Mouse (Mus musculus) embryonic facial prominence, embryonic 10.5 days (tissue): ENCODE data around the gene Tmprss11a. TPM values are rescaled to one million over a fixed set of nuclear protein-coding genes. Genes with fewer than 3 reads are reported as not detected.

Experiments
- DNase-seq: peaks from one replicate; pipeline ENCODE4 v3.0.0-alpha.2; 2017; ENCODE audit warnings: low spot score
- H3K27ac ChIP-seq: fragments of 300-500 bp; sonication (generic); replicated peaks from 2 replicates; pipeline ENCODE4 v1.5.1; 2016; ENCODE audit warnings: mild to moderate bottlenecking
- H3K27me3 ChIP-seq: fragments of 300-500 bp; sonication (generic); replicated peaks from 2 replicates; pipeline ENCODE4 v1.6.1; 2016; ENCODE audit warnings: low read depth, mild to moderate bottlenecking; ENCODE audit not compliant: poor library complexity, severe bottlenecking
- H3K36me3 ChIP-seq: fragments of 300-500 bp; sonication (generic); replicated peaks from 2 replicates; pipeline ENCODE4 v1.6.1; 2016; ENCODE audit warnings: mild to moderate bottlenecking, moderate library complexity
- H3K4me1 ChIP-seq: fragments of 300-500 bp; sonication (generic); 2 replicates; pipeline ENCODE4 v1.6.1; 2016
- H3K4me3 ChIP-seq: fragments of 300-500 bp; sonication (generic); 2 replicates; pipeline ENCODE4 v1.5.1; 2016; ENCODE audit warnings: mild to moderate bottlenecking, moderate library complexity
- H3K9me3 ChIP-seq: fragments of 300-500 bp; sonication (generic); 2 replicates; pipeline ENCODE4 v1.6.1; 2016; ENCODE audit warnings: mild to moderate bottlenecking
- WGBS: fragments of 180-500 bp; shearing (Covaris S2); methylation state at CpG from one replicate; pipeline ENCODE4 v1.1.7; 2016; 5-methylcytosine and 5-hydroxymethylcytosine counted together
- polyA plus RNA-seq: library from polyadenylated mRNA; unstranded; fragments of >200 nt; fragmentation: Nextera tagmentation; extraction: Ambion mirVana; gene quantifications from 2 replicates; pipeline ENCODE4 v1.2.1, GENCODE M21; 2016

Tmprss11a gene
- polyA plus RNA-seq, 1 experiment from 2014 or later = not detected

- H3K27me3 ChIP-seq = no peaks in the 10 kb centered on the region
- 86% methylated on average over 7 of the region's 7 CpGs for WGBS
- H3K36me3 ChIP-seq = no peaks in the 10 kb centered on the region
- no peak overlapping the region for H3K27ac ChIP-seq
- no peaks in the 10 kb centered on the region for H3K4me1 ChIP-seq
- H3K4me3 ChIP-seq = no peak overlapping the region
- no peak for DNase-seq
- H3K9me3 ChIP-seq = no peaks in the 10 kb centered on the region
Observed at GRCm38 (mm10) chr5:86414280-86414679, 54.5 kb downstream of the Tmprss11a start.

- WGBS = 27% methylated on average over 3 of the region's 3 CpGs
Observed at GRCm38 (mm10) chr5:86410815-86411214, 58.0 kb downstream of the Tmprss11a start.

GRCm38 (mm10) chr5:86407941-86408340, 60.8 kb downstream of the Tmprss11a start:
- Histone ChIP-seq H3K4me1 (no peaks in the 10 kb centered on the region), H3K27ac (no peak overlapping the region), H3K36me3 (no peaks in the 10 kb centered on the region), H3K27me3 (no peaks in the 10 kb centered on the region), H3K4me3 (no peak overlapping the region), H3K9me3 (no peaks in the 10 kb centered on the region)
- WGBS = 92% methylated on average over 2 of the region's 2 CpGs
- no peak for DNase-seq

More at GRCm38 (mm10) chr5:86410815-86411214, 58.0 kb downstream of the Tmprss11a start:
- H3K36me3 ChIP-seq = no peaks in the 10 kb centered on the region
- no peaks in the 10 kb centered on the region for H3K27me3 ChIP-seq
- DNase-seq = no peak
- H3K27ac ChIP-seq = no peak overlapping the region
- no peak overlapping the region for H3K4me3 ChIP-seq
- no peaks in the 10 kb centered on the region for H3K4me1 ChIP-seq
- no peaks in the 10 kb centered on the region for H3K9me3 ChIP-seq

DNA sequence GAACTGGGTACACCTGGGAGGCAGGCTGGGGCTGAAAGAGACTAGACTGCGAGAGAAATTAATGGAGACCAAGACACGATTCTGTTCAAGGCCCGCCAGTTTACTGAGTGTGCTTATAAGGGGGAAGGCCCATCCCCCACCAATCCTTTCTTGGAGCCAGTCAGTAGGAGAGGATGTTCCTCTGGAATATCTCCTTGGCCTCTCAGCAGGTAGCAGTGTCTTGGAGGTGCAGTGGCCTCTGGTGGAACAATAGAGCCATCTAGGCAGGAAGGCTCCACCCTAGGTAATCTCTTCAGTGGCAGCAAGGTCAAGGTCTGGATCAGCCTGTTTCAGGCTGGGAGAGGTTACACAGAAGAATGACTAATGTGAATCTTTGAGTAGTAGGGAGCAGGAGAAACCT, 61.6 kb downstream of the Tmprss11a start:
- DNase-seq = no peak
- WGBS = 79% methylated on average over 3 of the region's 3 CpGs
- Histone ChIP-seq H3K27ac (no peak overlapping the region), H3K4me1 (no peaks in the 10 kb centered on the region), H3K27me3 (no peaks in the 10 kb centered on the region), H3K36me3 (no peaks in the 10 kb centered on the region), H3K4me3 (no peak overlapping the region), H3K9me3 (no peaks in the 10 kb centered on the region)

DNA sequence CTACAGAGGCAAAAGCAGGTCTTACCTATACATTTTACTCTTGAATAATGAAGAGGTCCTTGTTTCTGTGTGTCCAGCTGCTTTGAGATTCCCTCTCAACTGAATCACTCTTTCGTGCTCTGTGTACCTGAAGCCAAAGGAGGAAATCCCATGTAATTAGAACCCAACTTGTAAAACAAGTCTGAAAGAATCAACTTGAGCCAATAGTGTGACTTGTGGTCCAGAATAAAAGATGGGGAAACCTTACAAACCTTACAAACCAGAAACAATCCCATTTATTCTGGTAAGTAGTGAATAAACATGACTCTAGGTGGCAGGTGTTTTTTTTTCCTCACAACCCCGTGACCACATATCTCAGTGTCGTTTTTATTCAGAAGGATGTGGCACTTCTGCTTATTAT, 95.5 kb downstream of the Tmprss11a start, which contains the start of gene Tmprss11d:
TSS of gene Tmprss11d (minus strand) at position 101 of the 400 bp plus-strand sequence.
- Histone ChIP-seq H3K4me1 (no peaks in the 10 kb centered on the region), H3K4me3 (no peak within 1 kb of the TSS), H3K27me3 (no peaks in the 10 kb centered on the region), H3K36me3 (no peaks in the 10 kb centered on the region), H3K9me3 (no peaks in the 10 kb centered on the region), H3K27ac (no peak within 1 kb of the TSS)
- 70% methylated on average over 3 of the region's 3 CpGs for WGBS
- DNase-seq = no peak

Other genes starting within 250 kb of the Tmprss11a start
- not detected in 2 replicates for gene Tmprss11c, start 179.7 kb downstream of the Tmprss11a start, polyA plus RNA-seq
- 0.10 and 0.15 TPM in 2 replicates for gene Tmprss11d, start 95.6 kb downstream of the Tmprss11a start, polyA plus RNA-seq
- gene Tmprss11g, start 49.6 kb upstream of the Tmprss11a start, polyA plus RNA-seq = not detected in 2 replicates
- 0.04 TPM in 1 of 2 replicates, not detected in the other for gene Tmprss11f, start 163.4 kb upstream of the Tmprss11a start, polyA plus RNA-seq
- gene Tmprss11b, start 207.4 kb upstream of the Tmprss11a start, polyA plus RNA-seq = not detected in 2 replicates